Mouse (Mus musculus) frontal cortex, postnatal 25 days (tissue): ENCODE data around the gene Zpbp2.

ENCODE experiments used
- DNase-seq, 2 experiments: peaks; one replicate each; pipeline ENCODE4 v3.0.0; 2022; ENCODE audit warnings: low spot score in 2 of 2

Gene Zpbp2

GRCm38 (mm10) chr11:98555124-98555700 is 4.3 kb downstream of the Zpbp2 start:
- no peak for DNase-seq

GRCm38 (mm10) chr11:98560942-98561341 is 10.0 kb downstream of the Zpbp2 start:
- no peak for DNase-seq

GRCm38 (mm10) chr11:98563025-98563424 is 12.1 kb downstream of the Zpbp2 start:
- no peak for DNase-seq

- DNase-seq, result no peak
Observed at GRCm38 (mm10) chr11:98563921-98564414, 13.1 kb downstream of the Zpbp2 start.

- DNase-seq, result no peak
Observed at GRCm38 (mm10) chr11:98568326-98568725, 17.4 kb downstream of the Zpbp2 start.

GRCm38 (mm10) chr11:98569461-98569860 is 18.6 kb downstream of the Zpbp2 start:
- no peak for DNase-seq

- DNase-seq, result no peak
Observed at GRCm38 (mm10) chr11:98577776-98578175, 26.9 kb downstream of the Zpbp2 start.

- DNase-seq, result no peak
Observed at GRCm38 (mm10) chr11:98580301-98581121, 29.6 kb downstream of the Zpbp2 start.

- no peak for DNase-seq
Observed at GRCm38 (mm10) chr11:98581286-98582029, 30.6 kb downstream of the Zpbp2 start.

GRCm38 (mm10) chr11:98582030-98582388 is 31.1 kb downstream of the Zpbp2 start:
- DNase-seq, result no peak

- no peak for DNase-seq
Observed at GRCm38 (mm10) chr11:98582551-98583264, 31.8 kb downstream of the Zpbp2 start.

GRCm38 (mm10) chr11:98583265-98583552 is 32.3 kb downstream of the Zpbp2 start:
- DNase-seq, result no peak

GRCm38 (mm10) chr11:98583571-98583970 is 32.7 kb downstream of the Zpbp2 start:
- no peak for DNase-seq

GRCm38 (mm10) chr11:98584146-98584545 is 33.2 kb downstream of the Zpbp2 start:
- DNase-seq, result no peak

GRCm38 (mm10) chr11:98584629-98585177 is 33.8 kb downstream of the Zpbp2 start:
- no peak for DNase-seq

GRCm38 (mm10) chr11:98586087-98586891 is 35.4 kb downstream of the Zpbp2 start:
- DNase-seq, result no peak

GRCm38 (mm10) chr11:98586892-98587563 is 36.1 kb downstream of the Zpbp2 start, which contains the start of gene Ormdl3:
Gene Ormdl3 (minus strand): TSS chr11:98587368.
- DNase-seq, result peak; percentile 95 to 98

- DNase-seq, result peak in 1 of 2 experiments; percentile 24
Observed at GRCm38 (mm10) chr11:98587684-98588546, 37.0 kb downstream of the Zpbp2 start.

GRCm38 (mm10) chr11:98588833-98589281 is 38.0 kb downstream of the Zpbp2 start:
- no peak for DNase-seq
